Mouse (Mus musculus) MN1 (cell line): ENCODE measurements around the gene Ccdc92b.

Experiments
- DNase-seq: peaks from one replicate; pipeline ENCODE4 v3.0.0-alpha.2; 2016; ENCODE audit warnings: low spot score

The Ccdc92b gene

DNA sequence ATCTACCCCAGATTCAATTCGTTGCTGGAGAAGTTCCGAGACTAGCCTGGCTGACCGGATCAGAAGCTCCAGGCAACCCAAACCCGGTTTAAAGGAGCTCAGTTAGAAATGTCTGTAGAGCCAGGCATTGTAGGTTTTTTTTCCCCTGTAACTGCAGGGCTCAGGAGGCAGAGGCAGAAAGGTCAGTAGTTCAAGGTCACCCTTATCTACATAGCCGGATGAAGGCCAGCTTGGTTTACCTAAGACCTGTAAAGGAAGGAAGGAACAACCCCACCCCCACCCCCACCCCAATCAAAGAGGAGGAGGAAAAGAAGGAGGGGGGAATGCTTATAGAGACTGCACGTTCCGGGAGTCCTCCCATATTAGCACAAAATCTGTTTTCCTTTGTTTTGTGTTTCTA lies 8.0 kb upstream of the Ccdc92b start:
- DNase-seq, result no peak

DNA sequence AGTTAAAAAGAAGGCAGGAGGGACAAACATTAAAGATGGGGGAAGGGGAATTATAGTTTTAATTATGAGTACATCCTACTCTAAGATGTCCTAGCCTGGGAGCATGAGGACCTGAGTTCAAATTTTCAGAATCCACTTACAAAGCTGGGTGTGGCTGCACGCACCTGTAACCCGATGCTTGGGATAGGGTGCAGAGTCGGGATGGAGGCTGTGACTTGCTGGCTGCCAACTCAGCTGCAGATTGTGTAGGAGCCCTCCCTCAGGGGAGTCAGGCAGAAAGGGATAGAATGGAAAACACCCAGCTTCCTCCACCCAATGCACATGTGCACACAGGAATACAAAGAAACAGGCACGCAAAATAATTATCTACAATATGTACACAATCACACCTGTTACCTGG lies 6.0 kb upstream of the Ccdc92b start:
- DNase-seq, result no peak

DNA sequence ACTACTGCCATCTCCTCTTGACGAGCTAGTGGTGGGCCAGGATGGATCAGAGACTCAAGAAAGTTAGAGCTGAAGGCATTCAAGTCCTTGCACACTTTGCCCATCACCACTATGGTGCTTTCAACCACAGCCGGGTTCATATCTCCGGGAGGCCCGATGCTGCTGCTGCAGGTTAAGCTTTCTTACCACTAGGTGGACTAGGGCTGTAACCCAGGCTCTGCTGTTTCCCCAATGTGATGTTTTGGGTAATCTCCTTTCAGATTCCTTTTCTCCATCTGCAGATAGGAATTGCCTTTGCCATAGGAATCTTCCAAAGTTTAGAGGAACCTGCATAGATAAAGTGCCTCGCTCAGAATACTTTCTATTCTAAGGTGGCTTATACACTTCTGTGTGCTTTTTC lies 3.8 kb upstream of the Ccdc92b start:
- DNase-seq, result no peak

DNA sequence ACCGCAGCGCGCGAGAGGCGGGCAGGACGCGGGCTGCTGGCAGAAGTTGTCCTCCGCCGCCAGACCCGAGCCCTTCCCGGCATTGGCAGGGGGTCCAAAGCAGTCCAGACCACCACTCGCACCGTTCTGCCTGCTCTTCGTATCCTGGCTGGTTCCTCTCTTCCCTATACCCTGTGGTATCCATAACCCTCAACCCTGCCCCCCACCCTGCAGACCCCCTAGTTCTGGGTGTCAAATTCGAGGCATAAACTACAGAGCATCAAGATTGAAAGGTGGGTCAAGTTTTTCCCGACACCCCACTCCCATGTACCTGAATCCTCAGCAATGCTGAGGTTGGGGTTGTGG lies 523 bp downstream of the Ccdc92b start:
- DNase-seq, result no peak

DNA sequence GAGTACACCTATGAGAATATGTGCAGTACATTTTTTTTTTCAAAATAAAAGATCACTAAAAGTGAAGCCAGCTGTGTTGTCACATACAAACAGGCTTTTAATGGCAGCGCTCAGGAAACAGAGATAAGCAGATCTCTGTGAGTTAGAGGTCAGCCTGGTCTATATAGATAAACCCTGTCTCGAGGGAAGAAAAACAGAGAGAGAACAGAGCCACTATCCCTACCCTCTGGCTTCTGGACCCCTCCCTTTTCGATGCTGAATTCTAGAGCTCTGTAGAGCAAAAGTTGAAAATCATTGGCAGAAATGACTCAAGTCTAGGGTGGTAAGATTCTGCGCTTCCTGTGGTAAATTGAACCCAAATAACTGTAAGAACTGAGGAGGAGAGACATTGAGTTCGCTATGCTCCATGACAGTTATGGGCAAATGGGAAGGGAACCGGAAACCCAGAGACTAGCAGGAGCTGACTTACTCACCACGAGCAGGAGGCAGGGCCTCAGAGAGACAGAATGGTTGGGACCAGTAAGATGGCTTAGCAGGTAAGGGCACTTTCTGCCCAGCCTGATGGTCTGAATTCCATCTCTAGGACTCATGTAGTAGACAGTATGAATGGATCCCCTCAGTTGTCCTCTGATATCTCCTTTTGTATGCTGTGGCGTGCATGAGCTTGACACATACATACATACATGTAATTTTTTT lies 2.7 kb downstream of the Ccdc92b start:
- DNase-seq, result no peak

DNA sequence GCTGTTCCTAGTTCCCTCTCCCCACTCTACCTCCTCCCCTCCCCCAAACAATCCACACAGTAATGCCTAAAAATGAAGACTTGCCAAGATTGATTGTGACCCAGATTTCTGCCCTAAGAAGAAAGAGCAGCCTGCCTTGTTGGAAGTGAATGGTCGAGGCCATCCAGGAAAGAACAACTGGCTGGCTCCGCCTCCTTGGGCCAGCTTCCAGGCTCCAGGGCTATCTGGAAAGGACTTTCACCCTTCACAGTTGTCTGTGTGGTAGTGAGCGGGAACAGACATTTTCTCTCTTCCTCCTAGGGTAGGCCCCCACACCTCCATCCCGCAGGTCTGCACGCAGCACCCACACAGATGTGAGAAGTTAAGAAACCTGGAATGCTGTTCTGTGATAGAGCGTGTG lies 4.3 kb downstream of the Ccdc92b start:
- DNase-seq, result peak; percentile 46

DNA sequence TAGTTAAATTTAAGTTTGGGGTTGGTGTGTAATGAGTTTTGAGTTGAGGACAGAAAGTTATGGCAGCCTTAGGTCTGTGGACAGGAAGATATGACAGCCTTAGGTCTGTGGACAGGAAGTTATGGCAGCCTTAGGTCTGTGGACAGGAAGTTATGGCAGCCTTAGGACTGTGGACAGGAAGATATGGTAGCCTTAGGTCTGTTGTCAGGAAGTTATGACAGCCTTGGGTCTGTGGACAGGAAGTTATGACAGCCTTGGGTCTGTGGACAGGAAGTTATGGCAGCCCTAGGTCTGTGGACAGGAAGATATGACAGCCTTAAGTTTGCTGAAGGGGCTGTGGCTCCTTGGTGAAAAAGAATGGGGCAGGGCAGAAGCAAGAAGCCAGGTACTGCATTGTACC lies 5.9 kb downstream of the Ccdc92b start:
- no peak for DNase-seq

DNA sequence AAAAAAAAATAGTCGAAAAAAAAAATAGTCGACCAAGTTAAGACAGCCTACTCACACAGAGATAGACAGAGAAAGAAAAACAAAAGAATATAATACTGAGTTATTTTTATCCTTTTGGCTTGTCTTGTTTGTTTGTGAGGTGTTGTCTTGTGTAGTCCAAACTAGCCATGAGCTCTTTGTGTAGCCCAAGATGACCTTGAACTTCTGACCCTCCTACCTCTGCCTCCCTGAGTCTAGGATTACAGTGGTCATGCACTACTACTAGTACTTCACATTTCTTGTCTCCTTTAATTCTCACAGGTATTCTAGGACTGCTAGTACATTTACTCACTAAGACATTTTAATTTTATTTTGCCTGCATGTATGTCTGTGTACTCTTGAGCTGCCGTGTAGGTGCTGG lies 8.1 kb downstream of the Ccdc92b start:
- DNase-seq, result no peak

DNA sequence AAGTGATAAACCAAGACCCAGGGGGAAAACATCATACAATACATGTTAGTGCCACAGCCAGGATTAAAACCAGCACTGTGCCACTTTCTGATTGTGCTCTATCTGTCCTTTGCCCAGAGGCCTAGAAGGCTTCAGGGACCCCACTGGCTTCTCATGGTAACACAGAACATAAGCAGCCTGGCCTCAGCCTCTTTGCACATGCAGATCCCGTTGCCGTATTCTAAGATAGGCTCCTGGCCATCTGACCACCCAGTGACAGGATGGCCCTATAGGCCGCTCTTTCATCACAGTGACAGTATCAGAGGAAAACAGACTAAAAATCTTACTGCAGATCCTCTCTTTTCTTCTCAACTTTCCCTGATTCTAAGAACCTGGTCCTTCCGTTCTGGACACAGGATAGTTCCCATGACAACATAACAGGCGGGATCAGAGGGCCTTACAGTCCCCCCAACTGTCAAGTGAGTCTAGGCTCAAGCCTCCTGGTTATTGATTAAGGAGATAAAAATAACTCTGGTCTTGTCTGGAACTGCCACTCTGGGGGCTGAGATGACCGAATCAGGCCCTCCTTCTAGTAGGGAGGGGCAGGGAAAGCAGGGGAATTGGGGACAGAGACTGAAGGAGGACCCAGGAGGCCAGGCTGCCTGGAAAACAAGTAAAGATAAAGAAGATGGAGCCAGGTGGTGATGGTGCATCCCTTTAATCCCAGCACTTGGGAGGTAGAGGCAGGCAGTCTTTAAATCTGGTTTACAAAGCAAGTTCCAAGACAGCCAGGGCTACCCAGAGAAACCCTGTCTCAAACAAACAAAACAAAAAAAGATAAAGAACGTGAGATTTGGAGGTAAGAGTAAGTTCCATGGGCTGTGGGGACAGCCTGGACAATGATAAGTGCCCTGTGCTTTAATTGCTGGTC lies 12.7 kb downstream of the Ccdc92b start:
- no peak for DNase-seq

DNA sequence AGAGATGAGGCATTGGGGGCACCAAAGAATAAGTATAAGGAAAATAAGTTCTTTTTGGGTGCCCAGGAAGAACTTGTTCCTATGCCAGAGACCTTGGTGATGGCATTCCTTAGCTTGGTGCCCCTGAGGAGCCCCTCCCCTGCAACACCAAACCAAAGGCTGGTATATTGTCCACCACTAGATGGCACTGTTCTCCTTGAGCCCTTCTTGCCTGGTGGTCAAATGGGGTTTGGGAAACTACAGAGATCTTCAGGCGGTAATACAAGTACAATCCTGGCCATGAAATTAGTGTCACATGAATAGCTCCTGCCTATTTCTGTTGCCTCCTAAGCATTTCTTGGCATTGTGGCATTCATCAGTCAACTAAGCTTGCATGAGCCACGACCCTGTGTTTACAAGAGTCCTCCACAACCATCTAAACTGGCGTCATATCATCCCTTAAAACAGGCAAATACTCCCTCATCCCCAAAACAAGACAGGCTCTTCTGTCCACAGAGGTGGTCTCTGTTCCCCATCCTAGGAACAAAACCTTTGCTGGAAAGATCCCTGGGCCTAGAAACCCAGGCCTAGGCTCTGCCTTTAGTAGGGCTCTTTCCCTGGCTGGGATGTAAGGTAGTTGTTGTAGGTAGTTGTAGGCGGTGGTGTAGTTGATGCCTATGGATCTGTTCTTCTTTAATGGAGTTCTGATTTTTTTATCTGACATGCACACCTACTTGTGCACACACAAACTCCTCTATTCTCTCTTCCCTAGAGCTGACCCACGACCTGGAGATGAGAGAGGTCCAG lies 15.3 kb downstream of the Ccdc92b start:
- DNase-seq, result peak; percentile 86

DNA sequence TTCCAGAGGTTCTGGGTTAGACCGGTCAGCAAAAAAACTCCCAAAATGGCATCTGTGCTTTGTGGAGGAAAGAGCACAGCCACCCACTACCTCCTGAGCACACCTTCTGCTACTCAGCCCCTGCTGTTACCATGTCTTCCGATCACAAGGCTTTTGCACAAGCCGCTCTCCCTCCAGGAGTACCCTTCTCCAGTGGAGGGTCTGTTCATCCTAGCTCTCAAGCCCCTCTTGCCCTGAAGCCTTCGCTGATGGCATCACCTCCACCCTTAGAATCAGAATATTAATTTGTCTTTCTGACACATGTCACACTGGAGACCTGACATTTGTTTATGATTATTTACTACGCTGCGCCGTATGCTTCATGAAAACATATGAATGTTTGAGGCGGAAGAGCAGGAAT lies 18.1 kb downstream of the Ccdc92b start:
- no peak for DNase-seq

DNA sequence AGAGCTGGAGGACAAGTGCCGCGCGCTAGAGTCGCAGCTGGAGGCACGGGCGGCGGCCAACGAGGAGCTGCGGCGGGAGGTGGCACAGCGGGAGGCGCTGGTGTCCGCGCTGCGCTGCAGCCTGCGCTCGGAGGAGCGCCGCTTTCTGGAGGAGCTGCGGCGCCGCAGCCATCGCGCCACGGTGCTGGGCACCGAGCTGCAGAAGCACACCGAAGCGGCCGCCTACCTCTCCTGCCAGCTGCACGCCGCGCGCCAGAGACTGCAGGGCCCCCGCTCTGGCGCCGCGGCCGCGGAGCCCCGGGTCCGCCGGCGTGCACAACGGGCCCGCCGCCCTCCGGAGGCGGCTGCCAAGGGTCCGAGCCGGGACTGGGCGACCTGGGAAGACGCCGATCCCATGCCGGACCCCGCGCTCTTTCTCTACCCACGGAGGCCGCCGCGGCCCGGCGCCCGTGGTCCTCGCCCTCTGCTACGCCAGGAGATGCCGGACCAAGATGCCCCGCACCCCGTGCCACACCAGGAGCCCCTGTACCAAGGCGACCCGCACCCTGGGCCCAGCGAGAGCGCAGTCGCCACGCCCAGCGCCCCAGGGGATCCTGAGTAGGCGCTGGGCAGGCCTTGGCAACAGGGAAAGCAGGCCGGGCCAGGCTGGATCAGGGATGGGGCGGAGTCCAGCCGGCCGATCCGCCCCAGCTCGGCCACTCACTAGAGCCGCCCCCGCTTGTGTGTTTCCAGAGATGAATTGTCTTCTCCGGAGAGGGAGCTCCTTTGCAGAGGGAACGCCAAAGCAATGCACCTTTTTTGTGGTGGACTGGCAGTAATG lies 18.8 kb downstream of the Ccdc92b start:
- peak; percentile 89 for DNase-seq

DNA sequence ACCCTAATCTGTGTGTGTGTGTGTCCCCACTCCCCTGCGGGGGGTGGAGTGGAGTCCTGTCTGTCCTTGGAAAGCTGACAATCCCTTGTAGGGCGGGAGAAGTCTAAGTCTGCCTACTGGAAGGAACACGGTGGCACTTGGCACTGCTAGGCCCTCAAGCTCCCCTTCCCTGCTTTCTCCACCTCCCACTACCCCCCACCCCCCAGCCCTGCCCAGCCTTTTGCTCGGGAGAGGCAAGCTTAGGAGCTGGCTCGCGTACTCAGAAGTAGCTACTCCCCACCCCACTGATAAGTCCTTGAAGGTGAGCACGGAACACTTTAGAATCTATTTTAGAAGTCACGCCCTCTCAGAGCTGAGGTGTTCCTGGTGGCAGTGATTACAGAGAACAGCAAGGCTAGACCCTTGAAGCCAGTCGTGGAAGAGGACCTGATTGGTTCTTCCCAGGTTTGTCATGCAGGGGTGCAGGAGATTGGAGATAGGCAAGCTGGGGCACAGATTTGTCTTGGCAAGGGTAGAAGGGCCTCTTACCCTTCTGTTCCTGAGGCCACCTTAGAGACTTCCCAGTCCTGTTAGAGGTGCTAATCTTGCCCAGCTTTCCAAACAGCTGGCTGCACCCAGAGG lies 19.5 kb downstream of the Ccdc92b start:
- DNase-seq, result no peak

DNA sequence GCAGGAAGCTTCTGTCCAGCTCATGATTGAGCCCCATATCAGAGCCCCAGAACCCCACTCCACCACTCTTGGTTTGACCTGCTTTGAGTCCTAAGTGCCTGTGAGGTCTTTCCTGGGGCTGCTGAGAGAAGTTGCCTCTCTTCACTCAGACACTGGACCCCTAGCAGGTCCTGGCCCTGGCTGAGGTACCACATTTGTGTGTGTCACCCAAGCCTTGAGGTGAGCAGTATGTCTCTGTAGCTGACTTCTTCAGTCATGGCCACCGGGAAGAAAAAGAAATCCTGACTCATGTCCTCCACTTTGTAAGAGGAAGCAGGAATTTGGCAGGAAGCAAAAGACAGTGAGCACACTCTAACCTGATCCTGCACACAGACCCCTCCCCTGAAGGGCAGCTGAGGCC lies 20.2 kb downstream of the Ccdc92b start:
- DNase-seq, result no peak

DNA sequence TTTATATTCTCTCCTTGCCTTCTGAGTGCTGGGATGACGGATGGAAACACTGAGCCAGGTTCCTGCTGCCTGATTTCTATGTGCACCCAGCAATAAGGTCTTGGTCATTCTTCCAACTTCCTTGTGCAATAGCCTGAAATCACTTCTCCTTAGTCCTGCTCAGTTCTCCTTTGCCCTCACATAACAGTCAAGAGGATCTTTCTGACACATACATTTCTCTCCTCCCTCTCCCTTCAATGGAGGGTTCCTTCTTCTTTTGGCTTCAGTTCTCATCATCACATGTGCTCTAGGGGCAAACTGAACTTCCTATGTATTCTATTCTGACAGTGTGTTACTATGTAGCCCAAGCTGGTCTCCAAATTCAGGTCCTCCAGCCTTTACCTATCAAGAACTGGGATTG lies 28.6 kb downstream of the Ccdc92b start:
- DNase-seq, result peak; percentile 45

DNA sequence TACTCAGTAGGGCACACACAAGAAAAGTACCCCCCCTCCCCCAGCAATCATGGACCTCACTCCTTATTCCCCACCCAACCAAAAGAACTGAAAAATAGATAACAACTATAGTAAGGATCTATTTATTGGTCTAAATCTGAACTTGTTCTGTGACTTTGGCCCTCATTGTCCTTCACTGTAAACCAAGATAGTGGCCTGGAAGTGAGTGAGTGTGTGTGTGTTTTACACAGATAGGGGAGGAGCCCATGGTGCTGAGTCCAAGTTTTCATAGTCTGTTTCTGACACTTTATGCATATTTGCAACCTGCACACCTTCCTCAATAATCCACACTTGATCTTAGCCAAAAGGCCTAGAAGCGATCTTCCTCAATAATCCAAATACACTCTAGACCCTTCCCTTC lies 29.3 kb downstream of the Ccdc92b start:
- DNase-seq, result peak; percentile 24

DNA sequence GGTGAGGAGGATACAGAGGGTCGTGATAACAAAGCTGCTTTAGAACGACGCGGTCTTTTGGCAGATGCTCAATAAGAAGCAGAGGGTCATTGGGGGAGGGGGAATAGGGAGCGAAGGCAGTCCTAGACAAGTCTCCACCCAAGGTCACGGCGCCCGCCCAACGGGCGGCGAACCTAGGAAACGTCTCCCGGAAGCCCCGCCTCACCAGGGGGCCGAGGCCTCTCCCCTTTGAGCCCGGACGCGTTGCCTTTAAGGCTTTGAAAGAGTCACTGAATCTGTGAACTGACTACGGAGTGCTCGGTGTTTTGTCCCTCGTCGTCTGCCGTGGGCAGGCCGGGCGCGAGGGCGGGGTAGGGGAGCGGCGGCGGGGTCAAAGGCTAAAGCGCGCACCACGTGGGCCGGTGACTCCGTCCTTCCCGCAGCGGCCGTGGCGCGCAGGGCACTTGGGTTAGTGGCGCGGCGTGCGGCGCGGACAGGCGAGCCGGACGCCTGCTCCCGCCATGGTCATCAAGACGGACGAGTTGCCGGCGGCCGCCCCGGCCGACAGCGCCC lies 29.8 kb downstream of the Ccdc92b start, which contains the start of gene Cluh:
Gene Cluh, plus strand, starts transcription at position 401 of the 552 bp plus-strand sequence.
- peak; percentile 96 for DNase-seq

DNA sequence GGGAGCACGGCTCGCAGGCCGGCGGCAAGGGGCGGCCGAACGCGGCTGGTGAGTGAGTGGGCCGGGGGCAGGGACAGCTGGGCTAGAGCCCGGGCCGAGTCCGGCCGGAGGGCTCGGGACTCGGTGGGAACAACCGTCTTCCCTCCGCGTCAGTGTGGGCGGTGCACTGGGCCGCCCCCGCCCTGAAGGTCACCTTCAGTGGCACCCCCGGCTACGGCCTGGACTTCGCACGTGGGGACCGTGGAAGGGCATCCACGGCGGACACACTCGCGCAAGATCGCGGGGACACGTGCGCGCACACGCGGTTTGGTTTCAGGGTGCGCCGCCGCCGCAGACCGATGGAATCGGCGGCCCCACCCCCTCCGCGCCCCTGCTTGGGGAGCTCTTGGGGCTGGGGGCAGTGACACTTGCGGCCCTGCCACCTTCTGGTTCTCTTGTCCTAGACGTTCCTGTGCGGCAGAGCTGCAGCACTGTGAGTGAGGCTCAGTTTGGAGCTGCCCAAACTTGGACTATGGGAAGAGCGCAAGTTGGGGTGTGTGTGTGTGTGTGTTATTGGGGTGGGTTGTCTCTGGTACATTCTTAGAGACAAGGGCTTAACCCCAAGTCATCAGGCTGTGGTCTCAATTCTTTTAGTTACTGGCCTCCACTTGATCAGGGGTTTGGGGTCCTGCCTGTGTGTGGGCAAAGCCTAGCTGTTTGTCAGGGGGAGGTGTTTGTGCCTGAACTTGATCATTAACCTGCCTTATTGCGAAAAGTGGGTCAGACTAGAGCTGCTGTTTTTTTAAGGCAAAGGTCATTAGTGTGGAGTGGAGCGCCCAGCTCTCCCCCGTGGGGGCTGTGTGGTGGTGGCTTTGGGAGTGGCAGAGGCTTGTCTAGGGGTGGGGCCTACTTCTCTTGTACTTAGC lies 30.5 kb downstream of the Ccdc92b start:
- peak; percentile 46 for DNase-seq

DNA sequence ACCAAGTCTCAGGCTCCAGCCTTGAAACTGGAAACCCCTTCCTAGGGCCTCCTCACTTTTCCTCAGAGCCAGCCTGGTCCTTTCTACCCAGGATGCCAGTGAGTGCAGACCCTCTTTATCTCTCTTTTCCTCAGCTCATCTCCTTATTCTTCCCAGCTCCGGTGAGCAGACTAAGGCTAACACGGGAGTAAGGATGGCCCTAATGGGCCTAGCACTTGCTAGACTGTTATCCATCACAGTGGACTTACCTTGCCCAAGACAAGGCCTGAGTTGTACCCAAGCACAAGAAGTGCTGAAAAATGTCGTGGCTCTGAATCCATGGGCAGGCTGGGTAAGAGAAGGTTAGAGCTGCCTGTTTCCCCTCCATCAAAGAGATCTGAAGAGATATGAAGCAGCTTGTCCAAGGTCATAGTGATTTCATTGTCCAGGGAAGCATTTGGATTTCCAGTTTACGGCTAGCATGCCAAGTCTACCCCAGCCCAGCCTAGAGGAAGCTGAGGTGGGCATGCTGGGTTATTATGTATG lies 31.2 kb downstream of the Ccdc92b start:
- DNase-seq, result no peak

DNA sequence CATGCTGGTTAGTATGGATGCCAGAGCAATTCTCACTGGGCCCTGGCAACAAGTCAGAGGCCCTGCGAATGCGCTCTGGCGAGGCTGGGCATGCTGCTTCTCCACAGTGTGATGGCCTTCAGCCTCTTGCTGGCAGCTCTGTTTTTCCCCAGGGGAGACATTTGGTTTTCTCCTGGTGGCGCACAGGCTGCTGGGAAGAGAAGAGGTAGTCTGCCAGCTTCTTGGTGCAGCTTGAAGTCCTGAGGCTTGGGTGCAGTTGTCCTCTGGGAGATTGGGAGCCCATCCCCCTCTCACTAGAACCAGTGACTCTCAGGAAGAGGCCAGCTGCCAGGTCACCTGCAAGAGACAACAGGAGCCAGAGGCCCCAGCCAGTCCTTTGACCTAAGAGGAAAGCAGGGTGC lies 33.4 kb downstream of the Ccdc92b start:
- peak; percentile 86 for DNase-seq
